Mouse (Mus musculus) layer of hippocampus, adult 18-20 months (tissue): ENCODE measurements around the gene Runx1. TPM values are rescaled to one million over a fixed set of nuclear protein-coding genes. Genes with fewer than 3 reads are reported as not detected.

ENCODE experiments used
- DNase-seq, 2 experiments: peaks; one replicate each; pipeline ENCODE4 v3.0.0; 2022; ENCODE audit warnings: low spot score in 2 of 2
- total RNA-seq, 2 experiments: library from RNA; stranded (reverse); gene quantifications; 2 replicates each; pipeline ENCODE4 v1.2.3; 2021

The Runx1 gene
- total RNA-seq, 2 experiments from 2014 or later: 1.3 to 2.1 TPM

- no peak for DNase-seq
These were observed 246.9 kb downstream of the Runx1 start for GRCm38 (mm10) chr16:92578915-92579653.

- no peak for DNase-seq
These were observed 248.6 kb downstream of the Runx1 start for GRCm38 (mm10) chr16:92577381-92577780.

DNA sequence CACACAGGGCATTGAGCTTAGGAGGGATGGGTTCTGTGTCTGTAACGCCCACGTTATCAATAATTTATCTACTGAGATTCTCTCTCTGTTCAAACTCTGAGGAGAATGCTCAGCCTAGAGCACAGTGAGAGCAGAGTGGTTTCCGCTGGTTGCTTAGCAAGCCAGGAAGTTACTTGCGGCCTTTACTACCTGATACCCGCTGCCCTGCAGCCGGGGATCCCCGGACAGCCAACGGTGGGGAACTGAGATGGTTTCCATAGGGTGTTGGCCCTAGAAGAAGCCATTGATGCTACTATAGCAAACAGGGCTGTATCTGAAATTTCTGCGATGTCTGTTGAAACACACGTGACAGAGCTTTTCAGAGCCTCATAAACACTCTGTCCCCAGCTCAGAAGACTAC is 250.2 kb downstream of the Runx1 start:
- no peak for DNase-seq

GRCm38 (mm10) chr16:92573193-92573592 is 252.8 kb downstream of the Runx1 start:
- DNase-seq: no peak

DNA sequence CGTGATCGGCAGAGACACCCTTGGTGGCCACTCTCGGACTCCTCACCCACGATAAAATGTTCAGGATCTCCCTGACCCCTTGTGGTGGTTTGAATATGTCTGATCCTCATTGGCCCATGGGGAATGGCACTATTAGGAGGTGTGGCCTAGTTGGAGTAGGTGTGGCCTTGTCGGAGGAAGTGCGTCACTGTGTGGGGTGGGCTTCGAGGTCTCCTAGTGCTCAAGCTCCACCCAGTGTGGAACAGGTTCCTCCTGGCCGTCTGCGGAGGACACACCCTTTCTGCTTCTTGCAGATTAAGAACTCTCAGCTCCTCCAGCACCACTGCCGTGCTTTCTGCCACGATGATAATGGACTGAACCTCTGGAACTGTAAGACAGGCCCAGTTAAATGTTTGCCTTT is 254.7 kb downstream of the Runx1 start:
- no peak for DNase-seq

- DNase-seq: no peak
These were observed 259.8 kb downstream of the Runx1 start for GRCm38 (mm10) chr16:92566146-92566545.

DNA sequence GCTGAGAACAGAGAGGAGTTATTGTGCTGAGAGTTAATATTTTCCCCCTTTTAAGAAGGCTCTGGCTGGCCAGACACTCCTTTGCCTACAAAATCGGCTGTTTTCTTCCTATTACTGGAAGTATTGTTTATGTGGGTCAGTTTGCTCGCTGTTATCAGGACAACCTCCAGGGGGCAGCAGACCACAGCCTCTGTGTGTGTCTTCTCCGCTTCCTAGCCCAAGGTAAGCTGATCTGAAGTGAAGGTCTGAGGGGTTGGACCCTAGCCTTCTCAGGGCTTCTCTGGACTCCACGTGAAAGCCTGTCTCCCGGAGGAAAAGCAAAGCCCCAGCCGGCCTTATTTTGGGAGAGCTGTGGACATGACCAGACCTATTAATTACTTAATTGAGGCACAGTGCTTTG is 260.2 kb downstream of the Runx1 start:
- DNase-seq: peak; percentile 73 to 92

GRCm38 (mm10) chr16:92565291-92565690 is 260.7 kb downstream of the Runx1 start:
- DNase-seq: peak in 1 of 2 experiments; percentile 20

DNA sequence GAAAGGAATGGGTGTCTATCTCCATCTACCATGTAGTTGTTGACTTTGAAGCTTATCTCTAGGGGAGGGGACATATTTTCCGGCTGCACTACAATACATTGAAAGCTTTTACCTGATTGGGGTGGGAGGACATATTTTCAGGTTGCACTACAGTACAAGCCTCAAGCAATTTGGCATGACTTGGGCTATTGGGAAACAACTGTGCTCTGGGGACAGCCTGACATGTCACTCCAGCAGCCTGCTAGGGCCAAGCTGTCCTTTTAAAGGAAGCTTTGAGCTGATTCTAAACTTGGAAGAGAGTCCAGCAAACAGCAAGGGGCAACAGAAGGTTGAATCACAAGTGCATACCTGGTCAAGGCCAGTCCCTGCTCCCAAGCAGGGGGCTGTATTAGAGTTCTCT is 270.9 kb downstream of the Runx1 start:
- DNase-seq: no peak

DNA sequence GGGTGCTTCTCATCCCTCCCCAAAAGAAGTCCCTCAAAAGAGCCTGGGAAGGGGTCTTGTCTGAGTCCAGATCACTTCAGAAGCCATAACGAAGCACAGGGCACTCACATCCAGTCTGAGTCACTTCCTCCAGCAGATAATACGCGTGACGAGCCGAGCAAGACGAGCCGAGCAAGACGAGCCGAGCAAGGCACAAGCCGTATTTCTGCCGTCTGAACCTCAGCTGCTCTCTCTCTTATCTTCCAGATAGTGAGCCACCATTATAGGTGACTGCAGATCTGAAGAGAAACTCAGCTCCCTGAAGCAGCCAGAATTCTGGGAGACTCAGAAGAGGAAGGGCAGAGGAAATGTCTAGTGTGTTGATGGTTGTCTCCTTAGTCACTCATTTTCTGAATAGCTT is 273.1 kb downstream of the Runx1 start:
- DNase-seq: no peak

GRCm38 (mm10) chr16:92552106-92552382 is 273.9 kb downstream of the Runx1 start:
- no peak for DNase-seq
